In genomic region chr4:74222360-74222759, GRCm38 (mm10) we compare ENCODE assay signal across 10 mouse cellular contexts. TPM values are rescaled to one million over a fixed set of nuclear protein-coding genes. Genes with fewer than 3 reads are reported as not detected.
DNase-seq lines count a peak whose midpoint lies in the region; ATAC-seq and TF ChIP-seq lines count a peak whose summit lies in the region.
"Had no signal": no experiment of that assay in that cellular context is flagged by ENCODE, and none has a peak within 500 bp of the region (broad histone marks: within the 10 kb centered on the region; RNA-seq: fewer than 3 reads in every experiment).

No protein-coding gene starts in this region.

- H3K36me3 ChIP-seq in hindbrain, postnatal 0 days (ENCODE audit: insufficient read depth, low read length): no peaks in the 10 kb centered on the region
- no peaks in the 10 kb centered on the region for H3K36me3 ChIP-seq in hindbrain, embryonic 10.5 days
- no peaks in the 10 kb centered on the region for H3K36me3 ChIP-seq in E14TG2a.4 (ENCODE audit: insufficient read depth, low read length)
- H3K36me3 ChIP-seq: heart, embryonic 12.5 days; limb, embryonic 15.5 days had no signal

- 40% methylated on average over 3 of the region's 3 CpGs for WGBS in hindbrain, postnatal 0 days
- WGBS in hindbrain, embryonic 10.5 days: 42% methylated on average over 3 of the region's 3 CpGs

- TF ChIP-seq CTCF in hindbrain, postnatal 0 days (IDR thresholded peaks at IDR 0.05; ENCODE audit: low read depth): peak; percentile 74
- TF ChIP-seq CTCF in E14TG2a.4 (conservative IDR thresholded peaks at IDR 0.05; ENCODE audit: low read length): peak; percentile 61

- H3K9ac ChIP-seq in hindbrain, postnatal 0 days (replicated peaks; ENCODE audit: low read length): no peak overlapping the region
- H3K9ac ChIP-seq: heart, embryonic 12.5 days; limb, embryonic 15.5 days had no signal

- H3K4me2 ChIP-seq in hindbrain, postnatal 0 days (ENCODE audit: low read depth, low read length): no peak overlapping the region
- H3K4me2 ChIP-seq: heart, embryonic 12.5 days; limb, embryonic 15.5 days had no signal

- no peak overlapping the region for H3K4me3 ChIP-seq in hindbrain, postnatal 0 days (ENCODE audit: low read length)
- no peak overlapping the region for H3K4me3 ChIP-seq in hindbrain, embryonic 10.5 days
- no peak overlapping the region for H3K4me3 ChIP-seq in E14TG2a.4 (replicated peaks; ENCODE audit: low read length)
- H3K4me3 ChIP-seq: heart, embryonic 12.5 days; limb, embryonic 15.5 days had no signal

- no peaks in the 10 kb centered on the region for H3K4me1 ChIP-seq in hindbrain, postnatal 0 days (ENCODE audit: insufficient read depth, low read length)
- H3K4me1 ChIP-seq in hindbrain, embryonic 10.5 days (replicated peaks): no peaks in the 10 kb centered on the region
- no peaks in the 10 kb centered on the region for H3K4me1 ChIP-seq in E14TG2a.4 (replicated peaks; ENCODE audit: low read depth, low read length)
- H3K4me1 ChIP-seq: heart, embryonic 12.5 days; limb, embryonic 15.5 days had no signal

- no peak for ATAC-seq in hindbrain, postnatal 0 days
- ATAC-seq in erythroid progenitor cell, adult 5-6 weeks (replicated peaks; ENCODE audit: low FRiP score, poor library complexity, severe bottlenecking): 0 out of 2 replicates have a peak, but pooled peaks have one; percentile 46

- peak; percentile 62 for DNase-seq in hindbrain, postnatal 0 days (ENCODE audit: low spot score)
- DNase-seq in hindbrain, embryonic 10.5 days (ENCODE audit: low spot score): no peak
- DNase-seq in 3T3-L1 (ENCODE audit: low read depth, low spot score): peak; percentile 42
- no peak for DNase-seq in urinary bladder, postnatal 14 days (ENCODE audit: low spot score)
- no peak for DNase-seq in ovary, adult 18-20 months (ENCODE audit: low spot score)
- no peak for DNase-seq in layer of hippocampus, adult 9-11 months

- no peaks in the 10 kb centered on the region for H3K27me3 ChIP-seq in hindbrain, postnatal 0 days (ENCODE audit: insufficient read depth, low read length)
- no peaks in the 10 kb centered on the region for H3K27me3 ChIP-seq in hindbrain, embryonic 10.5 days (ENCODE audit: insufficient read depth, poor library complexity, severe bottlenecking)
- H3K27me3 ChIP-seq in E14TG2a.4 (ENCODE audit: insufficient read depth, low read length): no peaks in the 10 kb centered on the region
- H3K27me3 ChIP-seq: heart, embryonic 12.5 days; limb, embryonic 15.5 days had no signal

- H3K9me3 ChIP-seq in hindbrain, postnatal 0 days (ENCODE audit: low read length): no peaks in the 10 kb centered on the region
- H3K9me3 ChIP-seq in hindbrain, embryonic 10.5 days: no peaks in the 10 kb centered on the region
- no peaks in the 10 kb centered on the region for H3K9me3 ChIP-seq in E14TG2a.4 (ENCODE audit: low read length)
- H3K9me3 ChIP-seq: heart, embryonic 12.5 days; limb, embryonic 15.5 days had no signal

- H3K27ac ChIP-seq in hindbrain, postnatal 0 days: no peak overlapping the region
- no peak overlapping the region for H3K27ac ChIP-seq in hindbrain, embryonic 10.5 days
- H3K27ac ChIP-seq: limb, embryonic 15.5 days had no signal

RNA-seq across cellular contexts. Expression of gene Kdm4c, which starts 19.9 kb away (rescaled TPM):
- 13.8 and 14.8 TPM in 2 replicates for total RNA-seq in hindbrain, postnatal 0 days (2014; rRNA removed)
- polyA plus RNA-seq in hindbrain, postnatal 0 days (2015; fragmentation: Nextera tagmentation; extraction: Ambion mirVana): 8.2 and 9.5 TPM in 2 replicates
- 10.2 TPM in 2 replicates for polyA plus RNA-seq in hindbrain, embryonic 10.5 days (2016; fragmentation: Nextera tagmentation; extraction: Ambion mirVana)
- 12.3 and 18.9 TPM in 2 replicates for total RNA-seq in erythroid progenitor cell, adult 5-6 weeks (2015; ENCODE audit: low replicate concordance)
- total RNA-seq in erythroid progenitor cell, adult 5-6 weeks (2017; ENCODE audit: low replicate concordance): 18.5 and 20.1 TPM in 2 replicates

Comparison
In these comparisons a context has a peak if more than half of its experiments do, and no peak if none do; other contexts are left out.
1. DNase-seq: peak in hindbrain, postnatal 0 days (single experiment) and 3T3-L1 (single experiment); none in hindbrain, embryonic 10.5 days (single experiment), urinary bladder, postnatal 14 days (single experiment), ovary, adult 18-20 months (single experiment) and layer of hippocampus, adult 9-11 months (single experiment).